Mouse (Mus musculus): ENCODE results near the gene Dazap2. TPM values are rescaled to one million over a fixed set of nuclear protein-coding genes. Genes with fewer than 3 reads are reported as not detected.

Gene Dazap2
- polyA plus RNA-seq (2015; fragmentation: Nextera tagmentation; extraction: Ambion mirVana): 149 and 155 TPM in 2 replicates

GRCm38 (mm10) chr15:100614996-100615824, at the start of gene Dazap2:
Gene Dazap2 (plus strand): TSS chr15:100615349.

DNA sequence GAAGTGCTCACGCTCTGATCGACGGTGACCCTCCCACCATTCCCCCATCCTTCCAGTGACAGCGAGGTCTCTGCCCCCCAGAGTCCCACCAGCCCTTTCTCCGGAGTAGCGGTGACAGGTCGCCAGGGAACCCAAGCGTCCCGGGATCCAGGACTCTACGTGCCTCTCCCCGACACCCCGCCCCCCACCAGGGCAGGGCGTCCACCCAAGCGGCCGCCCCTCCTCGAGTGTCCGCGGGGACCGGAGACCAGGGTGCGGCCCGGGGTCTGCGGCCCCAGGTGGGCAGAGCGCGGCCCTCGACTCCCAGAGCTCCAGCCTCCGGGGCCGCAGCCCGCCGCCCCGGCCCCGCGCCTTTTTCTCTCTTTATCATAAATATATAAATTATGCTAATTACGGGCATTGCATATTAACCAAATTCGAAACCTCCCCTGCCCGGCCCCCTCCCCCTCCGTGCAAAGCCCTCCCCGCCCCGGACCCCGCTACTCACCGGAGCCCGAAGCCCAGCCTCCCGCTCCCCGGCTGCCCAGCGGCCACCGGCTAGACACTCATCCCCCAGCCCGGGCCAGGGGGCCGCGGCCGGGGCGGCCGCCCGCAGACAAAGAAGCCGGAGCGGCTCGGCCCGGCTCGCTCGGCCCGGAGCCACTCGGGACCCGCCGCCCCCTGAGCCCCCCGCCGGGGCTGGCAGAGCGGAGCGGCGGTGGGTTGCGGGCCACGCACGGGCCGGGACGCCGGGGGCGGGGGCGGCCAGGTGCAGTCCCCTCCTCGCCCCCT, 15.7 kb upstream of the Dazap2 start, which contains the start of gene Pou6f1:
Pou6f1 (minus strand) TSS at position 709 of the 771 bp plus-strand sequence.

DNA sequence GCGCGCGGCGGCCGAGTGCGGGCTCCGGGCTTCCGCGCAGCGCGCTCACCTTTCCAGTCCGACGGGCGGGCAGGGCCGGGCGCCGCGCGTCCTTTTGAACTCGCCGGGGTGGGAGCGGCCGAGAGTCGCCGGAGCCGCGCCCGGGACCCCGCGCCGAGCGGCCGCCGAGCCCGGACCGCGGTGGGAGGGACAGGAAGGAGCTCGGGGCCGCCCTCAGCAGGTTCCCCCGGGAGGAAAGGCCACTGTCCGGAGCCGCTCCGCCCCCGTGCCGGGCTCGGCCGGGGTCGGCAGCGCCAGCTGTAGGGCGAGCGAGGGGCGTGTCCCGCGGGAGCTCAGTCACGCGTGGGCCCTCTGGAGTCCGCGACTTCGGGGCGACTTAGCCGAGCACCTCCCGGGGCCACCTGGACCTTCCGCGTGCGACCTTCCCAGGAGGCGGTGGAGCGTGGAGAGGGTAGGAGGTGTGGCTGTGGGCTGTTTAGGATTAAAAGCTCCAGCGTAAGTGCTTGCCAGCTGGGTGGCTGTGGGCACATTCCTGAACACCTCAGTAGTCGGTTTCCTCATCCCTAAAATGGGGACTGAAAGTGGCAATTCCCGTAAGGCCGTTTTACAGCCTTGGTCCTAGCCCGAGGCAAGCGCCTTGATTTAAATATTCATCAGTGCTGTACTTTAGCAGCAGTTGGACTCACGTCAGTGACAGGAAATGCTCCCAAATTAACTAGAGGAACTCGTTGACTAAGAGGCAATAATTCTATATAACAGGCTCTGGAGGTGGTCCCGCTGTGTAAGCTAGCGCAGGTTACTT, 21.8 kb downstream of the Dazap2 start, which contains the start of gene Smagp:
Smagp (minus strand) TSS at position 241 of the 802 bp plus-strand sequence.

DNA sequence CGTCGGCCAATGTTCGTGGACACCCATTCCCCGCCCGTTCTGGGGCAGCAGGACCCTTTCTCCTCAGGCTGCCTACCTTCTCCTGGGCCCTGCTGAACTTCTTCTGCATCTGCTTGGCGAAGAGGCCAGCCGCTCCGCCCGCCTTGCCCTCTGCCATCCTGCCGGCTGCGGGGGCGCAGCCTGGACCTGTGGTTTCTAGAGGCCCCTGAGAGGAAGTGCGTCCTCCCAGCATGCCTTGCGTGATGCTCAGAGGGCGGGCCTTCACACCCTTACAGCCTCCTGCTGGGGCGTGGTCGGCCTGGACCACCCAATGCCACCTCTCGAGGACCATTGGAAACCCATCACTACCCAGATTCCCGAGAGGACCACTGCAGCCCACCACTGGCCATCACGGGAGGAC, 54.2 kb downstream of the Dazap2 start, which contains the start of gene Bin2:
Bin2 (minus strand) TSS at position 217 of the 400 bp plus-strand sequence.

Small RNA genes lying within 50 kb of the gene (microRNA-seq; reads per million reads assigned to microRNA genes)
- gene Mir6961: not detected

Other genes with a start within 250 kb of the Dazap2 start
- gene Gm5475, start 193.2 kb upstream of the Dazap2 start, polyA plus RNA-seq (2015; fragmentation: Nextera tagmentation; extraction: Ambion mirVana): 0.18 and 0.22 TPM in 2 replicates
- gene Slc11a2, start 190.3 kb upstream of the Dazap2 start, polyA plus RNA-seq (2015; fragmentation: Nextera tagmentation; extraction: Ambion mirVana): 17.0 and 17.7 TPM in 2 replicates
- 49.2 and 51.9 TPM in 2 replicates for gene Letmd1, start 146.3 kb upstream of the Dazap2 start, polyA plus RNA-seq (2015; fragmentation: Nextera tagmentation; extraction: Ambion mirVana)
- 27.6 and 28.0 TPM in 2 replicates for gene Csrnp2, start 119.9 kb upstream of the Dazap2 start, polyA plus RNA-seq (2015; fragmentation: Nextera tagmentation; extraction: Ambion mirVana)
- gene Tfcp2, start 63.3 kb upstream of the Dazap2 start, polyA plus RNA-seq (2015; fragmentation: Nextera tagmentation; extraction: Ambion mirVana): 27.6 and 30.8 TPM in 2 replicates
- gene Pou6f1, start 15.4 kb upstream of the Dazap2 start, polyA plus RNA-seq (2015; fragmentation: Nextera tagmentation; extraction: Ambion mirVana): 32.2 and 33.4 TPM in 2 replicates
- 4.0 and 5.0 TPM in 2 replicates for gene Smagp, start 21.6 kb downstream of the Dazap2 start, polyA plus RNA-seq (2015; fragmentation: Nextera tagmentation; extraction: Ambion mirVana)
- 2.3 and 2.4 TPM in 2 replicates for gene Bin2, start 54.2 kb downstream of the Dazap2 start, polyA plus RNA-seq (2015; fragmentation: Nextera tagmentation; extraction: Ambion mirVana)
- gene Cela1, start 72.6 kb downstream of the Dazap2 start, polyA plus RNA-seq (2015; fragmentation: Nextera tagmentation; extraction: Ambion mirVana): 3.2 and 3.4 TPM in 2 replicates
- gene Galnt6, start 114.0 kb downstream of the Dazap2 start, polyA plus RNA-seq (2015; fragmentation: Nextera tagmentation; extraction: Ambion mirVana): 0.89 and 1.4 TPM in 2 replicates
- gene Slc4a8, start 146.4 kb downstream of the Dazap2 start, polyA plus RNA-seq (2015; fragmentation: Nextera tagmentation; extraction: Ambion mirVana): 26.7 and 28.3 TPM in 2 replicates